Mouse (Mus musculus): ENCODE data around the gene Clec11a. TPM values are rescaled to one million over a fixed set of nuclear protein-coding genes. Genes with fewer than 3 reads are reported as not detected.
"Not testable (repeated sequence)": the region's sequence is repeated elsewhere in the genome, so short reads cannot be mapped to it uniquely, and the experiment has no call there.

Gene Clec11a
- total RNA-seq, 2 experiments from 2014 or later = 4.2 to 5.6 TPM

DNA sequence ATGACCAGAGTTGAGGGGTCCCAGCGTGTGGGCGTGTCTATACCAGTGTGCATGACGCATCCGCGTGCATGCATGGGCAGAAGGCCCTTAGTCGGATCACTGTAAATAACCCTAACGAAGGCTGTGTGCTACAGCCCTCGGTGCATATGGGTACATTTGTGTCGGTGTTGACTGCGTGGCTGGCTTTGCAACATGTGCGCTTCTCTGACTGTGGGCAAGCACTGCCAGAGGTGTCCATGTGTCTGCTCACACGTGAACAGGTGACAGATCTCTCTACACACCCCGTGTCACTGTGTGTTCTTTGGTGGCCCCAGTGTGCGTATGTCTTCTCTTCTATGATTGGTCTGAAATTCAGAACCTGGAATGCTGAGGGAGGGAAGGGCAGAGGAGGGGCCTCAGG, 27.4 kb upstream of the Clec11a start:
- intact Hi-C loops (cut with DNase I; ENCODE audit: low total_unique reads) = no loop called here
- DNase-seq = no peak

- no peak for DNase-seq
- intact Hi-C loops (cut with DNase I; ENCODE audit: low total_unique reads) = no loop called here
Observed at GRCm38 (mm10) chr7:44332336-44332735, 25.6 kb upstream of the Clec11a start.

GRCm38 (mm10) chr7:44326614-44327013, 19.9 kb upstream of the Clec11a start:
- intact Hi-C loops (cut with DNase I; ENCODE audit: low total_unique reads) = no loop called here
- no peak for DNase-seq

DNA sequence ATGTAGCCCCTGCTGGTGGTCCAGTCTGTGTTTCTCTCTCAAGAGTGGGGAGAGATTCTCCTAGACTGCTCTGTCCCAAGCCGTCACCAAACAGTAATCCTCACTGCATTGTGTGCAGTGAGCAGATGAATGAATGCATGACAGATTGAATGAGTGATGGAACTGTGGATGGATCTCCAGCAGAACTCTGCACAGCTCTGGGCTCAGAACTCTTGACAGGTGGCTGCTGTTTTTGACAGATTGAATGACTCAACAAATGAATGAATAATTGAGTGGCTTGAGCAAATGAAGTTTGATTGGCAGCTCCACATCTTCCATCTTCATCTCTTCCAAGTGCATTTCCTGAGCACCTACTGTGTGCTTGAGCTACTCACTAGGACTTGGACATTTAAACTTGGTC, 15.6 kb upstream of the Clec11a start:
- intact Hi-C loops (cut with DNase I; ENCODE audit: low total_unique reads) = no loop called here
- DNase-seq = no peak

GRCm38 (mm10) chr7:44320886-44321285, 14.2 kb upstream of the Clec11a start:
- DNase-seq = no peak
- intact Hi-C loops (cut with DNase I; ENCODE audit: low total_unique reads) = no loop called here

- DNase-seq = no peak
- intact Hi-C loops (cut with DNase I; ENCODE audit: low total_unique reads) = no loop called here
Observed at GRCm38 (mm10) chr7:44317913-44318312, 11.2 kb upstream of the Clec11a start.

- intact Hi-C loops (cut with DNase I; ENCODE audit: low total_unique reads) = no loop called here
- DNase-seq = no peak
Observed at GRCm38 (mm10) chr7:44312484-44312883, 5.8 kb upstream of the Clec11a start.

GRCm38 (mm10) chr7:44311713-44312304, 5.1 kb upstream of the Clec11a start:
- intact Hi-C loops (cut with DNase I; ENCODE audit: low total_unique reads) = no loop called here
- no peak for DNase-seq

DNA sequence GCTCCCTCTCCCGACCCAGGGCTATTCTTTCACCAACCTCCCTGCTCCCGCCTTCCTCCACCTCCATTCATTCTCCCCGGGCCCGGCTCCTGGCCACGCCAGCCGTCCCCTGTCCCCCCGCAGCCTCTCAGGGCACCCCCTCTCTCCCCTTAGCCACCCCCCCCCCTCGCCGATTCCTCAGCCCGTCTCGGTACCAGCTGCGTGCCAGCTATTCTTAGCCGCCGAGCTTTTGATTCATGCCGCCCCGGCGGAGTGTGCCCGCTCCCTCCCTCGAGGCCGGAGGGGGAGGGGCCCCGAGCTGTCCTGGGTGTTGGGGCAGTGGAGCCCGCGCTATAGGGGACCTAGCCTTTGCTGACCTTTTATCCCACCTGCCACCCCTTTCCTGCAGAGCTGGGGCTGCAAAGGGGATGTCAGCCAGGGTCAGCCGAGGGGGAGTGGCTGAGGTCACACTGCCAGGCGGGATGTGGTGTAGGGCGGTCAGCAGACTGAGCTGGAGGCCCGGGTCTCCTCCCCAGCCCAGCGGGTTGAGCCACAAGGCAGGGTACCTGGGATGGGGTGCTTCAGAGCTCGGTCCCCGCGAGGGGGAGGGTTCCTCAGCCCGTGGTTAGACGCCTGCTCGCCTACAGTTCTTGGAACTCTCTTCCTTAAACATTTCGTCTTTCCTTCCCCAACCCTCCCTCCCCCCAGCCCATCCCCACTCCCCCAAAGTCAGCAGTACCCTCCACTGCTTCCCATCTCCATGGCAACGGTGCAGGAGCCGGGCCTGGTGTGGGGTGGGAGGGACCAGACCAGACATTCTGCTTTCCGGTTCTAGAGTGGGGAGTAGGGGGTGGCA, 4.4 kb upstream of the Clec11a start:
- intact Hi-C loops (cut with DNase I; ENCODE audit: low total_unique reads) = no loop called here
- DNase-seq = no peak

DNA sequence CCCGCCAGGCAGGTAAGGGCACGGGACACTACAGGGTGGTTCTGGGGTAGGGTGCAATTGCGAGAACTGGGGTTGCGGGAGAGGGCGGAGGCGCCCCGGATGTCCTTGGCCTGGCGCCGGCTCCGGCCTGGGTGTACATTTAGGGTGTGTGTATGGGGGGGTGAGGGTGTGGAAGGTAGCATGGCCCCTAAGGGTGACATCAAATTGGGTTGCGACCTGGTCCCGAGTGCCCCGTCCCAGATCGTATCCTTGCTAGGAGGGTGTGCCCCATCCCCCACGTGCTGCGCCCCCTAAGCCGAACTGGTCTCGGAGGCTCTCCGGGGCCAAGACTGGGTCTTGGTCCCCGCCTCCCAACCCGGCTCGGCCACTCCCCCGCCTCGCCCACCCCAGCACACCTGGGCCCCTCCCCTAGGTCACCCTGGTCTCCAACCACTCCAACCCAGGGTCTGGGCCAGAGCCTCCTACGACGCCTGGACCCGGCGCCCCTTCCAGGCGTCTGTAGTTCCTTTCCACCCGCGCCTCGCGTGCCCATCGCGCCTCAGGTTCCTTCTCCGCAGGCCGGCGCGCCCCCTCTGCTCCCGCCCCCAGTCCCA, 3.7 kb upstream of the Clec11a start:
- DNase-seq = no peak
- intact Hi-C loops (cut with DNase I; ENCODE audit: low total_unique reads) = no loop called here

DNA sequence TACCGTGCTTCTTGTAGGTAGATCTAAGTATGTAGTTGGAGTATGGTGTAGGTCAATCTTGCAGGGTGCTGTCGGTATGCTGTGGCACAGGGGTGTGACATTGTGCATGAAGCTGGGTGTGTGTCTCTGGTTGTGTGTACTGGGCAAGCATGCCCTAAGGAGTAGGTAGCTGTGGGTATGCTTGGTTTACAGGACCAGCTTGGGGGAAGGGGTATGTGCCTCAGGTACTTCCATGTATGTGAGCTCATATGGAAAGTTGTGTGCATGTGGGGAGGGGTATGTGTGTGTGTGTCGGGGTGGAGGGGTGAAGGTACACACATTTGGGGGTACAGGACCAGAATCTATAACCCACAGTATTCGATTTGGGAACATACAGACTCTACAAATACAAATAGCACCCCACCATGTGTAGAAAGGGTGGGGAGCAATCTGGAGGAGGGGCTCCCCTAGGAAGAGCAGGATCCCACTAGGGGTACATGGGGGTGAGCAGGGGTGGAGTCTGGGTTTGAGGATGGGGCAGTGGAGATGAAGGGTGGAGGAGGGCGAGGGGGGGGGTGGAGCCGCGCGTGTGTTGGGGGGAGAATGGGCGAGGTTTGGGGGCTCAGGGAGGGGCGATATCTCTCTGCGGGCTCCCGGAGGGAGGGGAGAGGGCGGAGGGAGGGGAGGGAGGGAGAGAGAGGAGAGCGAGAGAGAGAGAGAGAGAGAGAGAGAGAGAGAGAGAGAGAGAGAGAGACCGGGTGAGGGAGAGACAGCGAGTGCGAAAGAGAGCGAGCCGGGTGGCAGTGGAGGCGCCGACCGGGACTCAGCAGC, 3.0 kb upstream of the Clec11a start, which contains the start of gene Shank1:
Shank1 (plus strand) TSS at position 779 of the 810 bp plus-strand sequence.
- intact Hi-C loops (cut with DNase I; ENCODE audit: low total_unique reads) = no loop called here
- DNase-seq = no peak

DNA sequence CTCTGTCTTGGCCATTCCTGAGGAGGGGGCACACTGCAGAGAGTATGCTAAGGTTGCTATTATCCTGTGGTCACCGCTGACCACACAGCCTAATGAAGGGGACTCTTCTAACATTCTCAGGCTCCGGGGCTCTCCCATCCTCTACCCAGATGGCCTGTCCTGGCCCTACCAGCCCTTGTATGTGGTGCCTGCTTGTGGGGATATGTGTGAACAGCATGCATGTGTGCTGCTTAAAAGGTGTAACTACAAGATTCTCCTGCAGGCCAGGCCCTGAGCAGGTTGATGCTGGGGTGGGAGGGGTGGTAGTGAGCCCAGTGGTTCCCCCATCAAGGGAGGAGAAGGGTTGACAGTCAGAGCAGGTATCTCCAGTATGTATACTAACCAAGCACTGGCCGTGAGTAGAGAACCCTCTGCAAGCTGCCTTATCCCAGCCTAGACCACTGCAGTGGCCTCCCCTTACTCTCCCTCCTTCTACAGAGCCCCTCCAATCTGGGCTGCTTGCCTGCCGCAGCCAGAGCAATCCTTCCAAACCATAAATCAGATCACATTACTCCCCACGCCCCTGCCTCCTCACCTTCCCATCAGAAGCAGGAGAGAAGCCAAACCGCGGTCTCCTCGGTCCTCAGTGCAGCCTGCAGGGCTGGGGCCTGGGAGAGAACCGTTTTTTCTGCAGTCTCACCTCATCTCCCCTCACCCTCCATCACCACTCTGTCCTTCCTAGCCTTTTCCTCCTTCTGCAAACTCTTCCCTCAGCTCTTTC, 739 bp upstream of the Clec11a start:
- DNase-seq = no peak
- intact Hi-C loops (cut with DNase I; ENCODE audit: low total_unique reads) = no loop called here

GRCm38 (mm10) chr7:44305686-44306085, 1.0 kb downstream of the Clec11a start:
- no peak for DNase-seq
- intact Hi-C loops (cut with DNase I; ENCODE audit: low total_unique reads) = no loop called here

GRCm38 (mm10) chr7:44304775-44305641, 1.7 kb downstream of the Clec11a start:
- DNase-seq = peak; percentile 95
- intact Hi-C loops (cut with DNase I; ENCODE audit: low total_unique reads) = no loop called here

GRCm38 (mm10) chr7:44304463-44304774, 2.3 kb downstream of the Clec11a start:
- intact Hi-C loops (cut with DNase I; ENCODE audit: low total_unique reads) = no loop called here
- DNase-seq = no peak

DNA sequence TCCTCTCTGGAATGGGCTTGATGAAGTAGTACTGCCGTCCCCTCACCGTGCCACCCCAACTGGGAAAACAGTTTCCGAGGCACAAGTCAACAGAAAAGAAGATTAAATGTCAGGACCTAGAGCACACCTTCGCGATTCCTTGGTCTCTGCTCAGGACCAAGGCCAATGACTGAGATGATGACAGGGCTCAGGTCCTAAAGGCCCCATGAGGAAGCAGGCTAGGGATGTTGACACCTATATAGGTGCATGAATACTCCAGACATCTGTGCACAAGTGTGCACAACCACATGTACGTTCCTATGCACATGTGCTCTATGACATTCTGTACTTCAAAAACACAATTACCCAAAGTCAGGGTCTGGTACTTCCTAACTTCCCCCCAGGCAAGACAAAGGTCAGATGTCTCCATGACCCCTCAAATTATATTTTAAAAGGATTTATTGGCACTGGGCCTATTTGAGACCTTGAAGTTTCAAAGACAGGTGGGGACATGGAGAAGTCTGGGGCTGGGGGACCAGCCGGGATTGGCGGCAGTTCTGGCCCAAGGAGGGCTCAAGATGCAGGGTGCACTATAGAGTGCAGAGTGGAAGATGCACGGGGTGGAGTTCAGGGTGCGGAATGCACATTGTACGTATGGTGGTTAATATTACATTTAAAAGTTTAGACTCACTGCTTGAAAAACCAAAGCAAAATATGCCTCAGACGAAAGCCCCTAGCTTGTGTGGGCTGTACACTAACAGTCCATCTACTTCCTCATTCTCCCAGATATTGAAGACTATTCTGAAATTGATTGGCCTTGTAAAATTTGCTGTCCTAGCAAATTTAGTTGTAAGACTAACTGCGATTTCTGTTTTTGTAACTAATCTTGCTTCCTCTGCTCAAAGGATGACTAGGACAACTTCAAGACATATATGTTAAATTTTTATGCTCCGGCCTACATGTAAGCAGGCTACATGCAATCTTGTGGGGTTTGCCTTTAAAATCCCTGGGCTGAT, 3.1 kb downstream of the Clec11a start:
- DNase-seq = no peak
- intact Hi-C loops (cut with DNase I; ENCODE audit: low total_unique reads) = no loop called here

- DNase-seq; intact Hi-C loops (cut with DNase I; ENCODE audit: low total_unique reads): not testable (repeated sequence)
Observed at GRCm38 (mm10) chr7:44297501-44297900, 9.2 kb downstream of the Clec11a start.

Measured in gastrocnemius, postnatal 14 days (tissue).